Mouse (Mus musculus) midbrain, embryonic 11.5 days (tissue): Measurements from ENCODE around the gene Tsg101. TPM values are rescaled to one million over a fixed set of nuclear protein-coding genes. Genes with fewer than 3 reads are reported as not detected.
A peak's percentile ranks its signal among the peaks of the same experiment; 100 is the strongest.

Experiments used
- ATAC-seq: fragments of 200-750 bp; cut with Nextera tagmentation; 2 replicates; pipeline ENCODE4 v1.8.0; 2017; ENCODE audit warnings: moderate TSS enrichment, moderate library complexity; ENCODE audit not compliant: low FRiP score
- DNase-seq: peaks from one replicate; pipeline ENCODE4 v3.0.0; 2015; ENCODE audit warnings: low spot score; ENCODE audit errors: missing footprints
- H3K27ac ChIP-seq: fragments of 300-500 bp; sonication (generic); 2 replicates; pipeline ENCODE4 v1.5.1; 2014; ENCODE audit warnings: low read depth, low read length
- H3K27me3 ChIP-seq: fragments of 300-500 bp; sonication (generic); 2 replicates; pipeline ENCODE4 v1.6.1; 2014; ENCODE audit warnings: mild to moderate bottlenecking, low read length, moderate library complexity, mixed read lengths; ENCODE audit not compliant: control insufficient read depth, insufficient read depth
- H3K36me3 ChIP-seq: fragments of 300-500 bp; sonication (generic); 2 replicates; pipeline ENCODE4 v1.6.1; 2014; ENCODE audit warnings: mild to moderate bottlenecking, low read length, moderate library complexity, mixed read lengths; ENCODE audit not compliant: control insufficient read depth, insufficient read depth
- H3K4me1 ChIP-seq: fragments of 300-500 bp; sonication (generic); 2 replicates; pipeline ENCODE4 v1.6.1; 2014; ENCODE audit warnings: low read length; ENCODE audit not compliant: control insufficient read depth, insufficient read depth
- H3K4me2 ChIP-seq: fragments of 300-500 bp; sonication (generic); 2 replicates; pipeline ENCODE4 v1.6.1; 2014; ENCODE audit warnings: mild to moderate bottlenecking, moderate library complexity
- H3K4me3 ChIP-seq: fragments of 300-500 bp; sonication (generic); 2 replicates; pipeline ENCODE4 v1.5.1; 2014; ENCODE audit warnings: low read depth, low read length
- H3K9ac ChIP-seq: fragments of 300-500 bp; sonication (generic); 2 replicates; pipeline ENCODE4 v1.6.1; 2014; ENCODE audit warnings: low read length
- H3K9me3 ChIP-seq: fragments of 300-500 bp; sonication (generic); 2 replicates; pipeline ENCODE4 v1.6.1; 2016; ENCODE audit warnings: low read length; ENCODE audit not compliant: control insufficient read depth
- WGBS: fragments of 180-500 bp; shearing (Covaris S2); extraction: QIAGEN DNeasy Blood & Tissue Kit; methylation state at CpG from one replicate; pipeline ENCODE4 v1.1.7; 2014; 5-methylcytosine and 5-hydroxymethylcytosine counted together
- polyA plus RNA-seq: library from polyadenylated mRNA; unstranded; fragments of >200 nt; fragmentation: Nextera tagmentation; extraction: Ambion mirVana; gene quantifications from 2 replicates; pipeline ENCODE4 v1.2.1, GENCODE M21; 2014

Gene Tsg101
- polyA plus RNA-seq, 1 experiment from 2014 or later: 342 TPM

DNA sequence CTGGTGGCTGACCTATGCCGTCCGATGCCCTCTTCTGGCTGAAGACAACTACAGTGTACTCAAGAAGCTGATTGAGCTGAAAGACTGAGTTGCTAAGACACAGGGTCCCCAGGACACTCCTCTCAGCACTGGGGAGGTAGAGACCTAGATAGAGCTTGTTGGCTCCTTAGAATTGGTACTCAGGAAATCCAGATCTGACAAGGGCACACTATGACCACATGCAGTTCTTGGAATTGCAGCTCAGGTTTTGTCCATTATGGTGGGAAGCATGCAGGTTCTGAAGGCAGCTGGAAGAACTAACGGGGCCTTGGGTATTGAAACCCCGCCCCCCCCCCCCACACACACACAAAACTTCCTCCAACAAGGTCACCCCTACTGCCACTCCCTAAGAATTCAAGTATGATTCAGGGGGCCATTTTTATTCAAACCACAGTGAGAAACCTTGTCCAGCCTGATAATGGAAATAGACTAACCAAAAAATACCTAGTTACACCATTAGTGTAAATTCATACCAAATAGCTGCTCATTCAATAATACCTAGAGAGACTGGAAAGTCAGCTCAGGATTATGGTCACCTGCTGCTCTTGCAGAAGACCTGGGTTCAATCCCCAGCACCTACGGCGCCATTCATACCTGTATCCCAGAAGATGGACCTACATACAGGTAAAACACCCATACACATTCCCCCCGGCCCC, 63.8 kb downstream of the Tsg101 start:
- Histone ChIP-seq H3K9me3 (no peaks in the 10 kb centered on the region), H3K4me2 (no peak overlapping the region), H3K4me1 (no peaks in the 10 kb centered on the region), H3K9ac (no peak overlapping the region), H3K27me3 (no peaks in the 10 kb centered on the region), H3K36me3 (peaks cover 21% of the 10 kb centered on the region), H3K4me3 (no peak overlapping the region), H3K27ac (no peak overlapping the region)
- ATAC-seq: no peak
- DNase-seq: no peak
- WGBS: 69% methylated on average over 7 of the region's 7 CpGs

DNA sequence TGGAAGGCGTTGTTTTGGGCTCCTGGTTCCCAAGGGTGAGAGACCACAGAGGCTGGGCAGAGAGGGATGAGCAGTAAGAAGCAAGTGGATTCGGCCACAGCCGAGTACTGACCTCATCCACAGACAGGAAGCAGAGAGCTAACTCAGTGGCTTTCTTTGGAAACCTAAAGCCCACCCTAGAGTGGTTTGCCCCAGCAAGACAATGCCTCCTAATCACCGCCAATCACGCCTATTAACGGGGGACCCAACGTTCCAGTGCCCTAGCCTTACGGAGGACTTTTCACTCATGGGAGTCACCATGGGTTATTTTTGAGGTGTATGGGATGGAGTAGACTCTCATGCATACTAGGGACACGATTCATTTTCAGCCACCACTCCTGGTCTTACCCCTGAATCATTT, 66.4 kb downstream of the Tsg101 start:
- 93% methylated on average over 9 of the region's 9 CpGs for WGBS
- Histone ChIP-seq H3K9ac (no peak overlapping the region), H3K27ac (no peak overlapping the region), H3K9me3 (no peaks in the 10 kb centered on the region), H3K4me3 (no peak overlapping the region), H3K4me1 (no peaks in the 10 kb centered on the region), H3K4me2 (no peak overlapping the region), H3K36me3 (peaks cover 33% of the 10 kb centered on the region), H3K27me3 (no peaks in the 10 kb centered on the region)
- ATAC-seq (no peak), DNase-seq (no peak)

DNA sequence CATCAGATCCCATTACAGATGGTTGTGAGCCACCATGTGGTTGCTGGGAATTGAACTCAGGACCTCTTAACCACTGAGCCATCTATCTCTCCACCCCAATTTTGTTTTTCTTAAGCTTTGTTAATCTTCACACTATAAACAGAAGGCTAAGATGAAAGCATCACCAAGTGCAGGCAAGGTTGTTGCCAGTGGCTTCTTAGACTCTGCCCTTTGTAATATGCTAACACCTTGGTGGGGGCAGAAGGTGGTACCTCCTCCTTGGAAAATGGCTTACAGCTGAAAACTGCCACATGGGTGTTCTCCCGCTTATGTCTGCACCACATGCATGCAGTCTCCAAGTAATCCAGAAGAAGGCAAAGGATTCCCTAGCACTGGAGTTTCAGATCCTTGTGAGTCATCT, 67.1 kb downstream of the Tsg101 start:
- no peaks in the 10 kb centered on the region for H3K9me3 ChIP-seq
- no peaks in the 10 kb centered on the region for H3K27me3 ChIP-seq
- H3K4me1 ChIP-seq: no peaks in the 10 kb centered on the region
- no peak for ATAC-seq
- DNase-seq: no peak
- no peak overlapping the region for H3K4me2 ChIP-seq
- WGBS: 83% methylated on average over 1 of the region's 1 CpGs
- H3K27ac ChIP-seq: no peak overlapping the region
- H3K36me3 ChIP-seq: peaks cover 33% of the 10 kb centered on the region
- H3K9ac ChIP-seq: no peak overlapping the region
- H3K4me3 ChIP-seq: no peak overlapping the region

DNA sequence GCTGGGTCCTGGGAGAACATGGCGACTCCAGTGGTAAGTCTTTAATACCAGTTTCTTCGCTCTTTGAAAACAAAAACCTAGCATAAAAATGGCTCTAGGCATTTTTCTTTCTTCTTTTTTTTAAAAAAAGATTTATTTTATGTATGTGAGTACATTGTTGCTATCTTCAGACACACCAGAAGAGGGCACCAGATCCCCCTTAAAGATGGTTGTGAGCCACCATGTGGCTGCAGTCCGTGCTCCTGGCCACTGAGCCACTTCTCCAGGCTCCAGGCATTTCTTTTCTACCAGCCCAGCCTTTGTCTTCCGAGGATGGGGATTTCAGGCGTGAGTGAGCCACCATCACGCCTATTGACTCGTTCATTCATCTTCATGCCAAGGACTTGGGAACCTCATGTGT, 68.7 kb downstream of the Tsg101 start:
- Histone ChIP-seq H3K27ac (no peak overlapping the region), H3K9me3 (no peaks in the 10 kb centered on the region), H3K27me3 (no peaks in the 10 kb centered on the region), H3K4me3 (no peak overlapping the region), H3K4me1 (peaks cover 8% of the 10 kb centered on the region), H3K4me2 (no peak overlapping the region), H3K9ac (no peak overlapping the region), H3K36me3 (peaks cover 30% of the 10 kb centered on the region)
- DNase-seq (no peak), ATAC-seq (no peak)
- 64% methylated on average over 7 of the region's 7 CpGs for WGBS

GRCm38 (mm10) chr7:46849287-46849686, 70.5 kb downstream of the Tsg101 start:
- WGBS: 84% methylated on average over 5 of the region's 5 CpGs
- ATAC-seq (no peak), DNase-seq (no peak)
- Histone ChIP-seq H3K4me1 (peaks cover 13% of the 10 kb centered on the region), H3K4me3 (no peak overlapping the region), H3K4me2 (no peak overlapping the region), H3K9ac (no peak overlapping the region), H3K36me3 (peaks cover 25% of the 10 kb centered on the region), H3K9me3 (no peaks in the 10 kb centered on the region), H3K27me3 (no peaks in the 10 kb centered on the region), H3K27ac (no peak overlapping the region)

GRCm38 (mm10) chr7:46846486-46847244, 73.1 kb downstream of the Tsg101 start:
- under 1% methylated on average over 28 of the region's 28 CpGs for WGBS
- Histone ChIP-seq H3K9ac (peak overlapping the region; percentile 93), H3K4me3 (peak overlapping the region; percentile 89), H3K27me3 (no peaks in the 10 kb centered on the region), H3K4me1 (peaks cover 13% of the 10 kb centered on the region), H3K27ac (peak overlapping the region; percentile 61; the same call in 1 of the 2 replicates), H3K4me2 (peak overlapping the region; percentile 93), H3K36me3 (peaks cover 15% of the 10 kb centered on the region), H3K9me3 (no peaks in the 10 kb centered on the region)
- DNase-seq (peak; percentile 95), ATAC-seq (peak; percentile 33)

GRCm38 (mm10) chr7:46845978-46846485, 73.7 kb downstream of the Tsg101 start:
- H3K9ac ChIP-seq: peak overlapping the region; percentile 93
- no peaks in the 10 kb centered on the region for H3K9me3 ChIP-seq
- H3K4me1 ChIP-seq: peaks cover 13% of the 10 kb centered on the region
- no peaks in the 10 kb centered on the region for H3K27me3 ChIP-seq
- peak overlapping the region; percentile 93 for H3K4me2 ChIP-seq
- H3K4me3 ChIP-seq: peak overlapping the region; percentile 89
- DNase-seq: peak; percentile 96
- WGBS: under 1% methylated on average over 36 of the region's 36 CpGs
- peak overlapping the region; percentile 61 for H3K27ac ChIP-seq
- peak; percentile 17; the same call in 1 of the 2 replicates for ATAC-seq
- peaks cover 12% of the 10 kb centered on the region for H3K36me3 ChIP-seq

DNA sequence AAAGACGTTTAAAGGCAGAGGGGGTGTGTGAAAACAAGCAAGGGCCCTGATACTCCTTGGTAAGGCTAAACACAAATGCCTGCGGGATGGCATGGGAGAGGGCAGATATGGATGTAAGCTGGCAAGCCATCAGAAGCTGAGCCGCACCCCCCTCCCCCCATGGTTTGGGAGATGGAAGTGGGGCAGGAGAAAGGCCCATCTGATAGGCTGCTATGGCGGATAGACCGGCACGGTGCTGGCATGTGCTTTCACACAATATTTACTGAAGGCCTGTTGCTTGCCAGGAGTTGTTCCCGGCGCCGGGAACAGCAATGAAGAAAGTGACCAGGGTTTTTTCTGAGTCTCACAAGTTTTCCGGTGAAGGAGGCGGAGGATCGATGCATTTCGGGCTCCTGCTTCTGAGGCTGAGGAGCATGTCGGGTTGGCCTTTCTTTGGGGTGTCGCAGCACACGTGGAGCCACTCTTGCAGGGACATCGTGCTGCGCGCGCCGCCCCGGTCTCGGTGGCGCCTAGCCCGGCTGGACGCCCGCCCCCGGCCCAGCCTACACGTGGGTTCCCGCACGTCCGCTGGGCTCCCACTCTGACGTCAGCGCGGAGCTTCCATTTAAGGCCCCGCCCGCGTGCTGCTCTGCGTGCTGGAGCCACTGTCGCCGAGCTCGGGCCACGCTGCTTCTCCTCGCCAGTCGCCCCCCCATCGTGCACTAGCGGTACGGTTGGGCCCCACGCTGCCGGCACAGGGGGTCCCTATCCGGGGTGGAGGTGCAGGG, 74.4 kb downstream of the Tsg101 start:
- peak; percentile 99 for DNase-seq
- under 1% methylated on average over 51 of the region's 51 CpGs for WGBS
- Histone ChIP-seq H3K27ac (peak overlapping the region; percentile 61), H3K4me2 (peak overlapping the region; percentile 93), H3K36me3 (peaks cover 12% of the 10 kb centered on the region), H3K4me1 (peaks cover 13% of the 10 kb centered on the region), H3K9me3 (no peaks in the 10 kb centered on the region), H3K4me3 (peak overlapping the region; percentile 89), H3K27me3 (no peaks in the 10 kb centered on the region), H3K9ac (peak overlapping the region; percentile 93)
- peak; percentile 93 for ATAC-seq
